Mouse (Mus musculus) left cerebral cortex, adult 18-20 months (tissue): ENCODE measurements at regions not wholly inside any gene's neighbourhood (a gene's known extent, or its start where the extent isn't known, plus 50 kb on each side); places are given as distances from the start of the nearest gene placed in this dataset.
"Not testable (repeated sequence)": the region's sequence is repeated elsewhere in the genome, so short reads cannot be mapped to it uniquely, and the experiment has no call there.

Experiments
- DNase-seq, 2 experiments: peaks; one replicate each; pipeline ENCODE4 v3.0.0; 2021 to 2022; ENCODE audit warnings: low spot score in 2 of 2, mixed read lengths in 1 of 2

- DNase-seq: not testable (repeated sequence)
Measured at GRCm38 (mm10) chrX:14792261-14792660, 581.3 kb downstream of the H2al1n start.

DNA sequence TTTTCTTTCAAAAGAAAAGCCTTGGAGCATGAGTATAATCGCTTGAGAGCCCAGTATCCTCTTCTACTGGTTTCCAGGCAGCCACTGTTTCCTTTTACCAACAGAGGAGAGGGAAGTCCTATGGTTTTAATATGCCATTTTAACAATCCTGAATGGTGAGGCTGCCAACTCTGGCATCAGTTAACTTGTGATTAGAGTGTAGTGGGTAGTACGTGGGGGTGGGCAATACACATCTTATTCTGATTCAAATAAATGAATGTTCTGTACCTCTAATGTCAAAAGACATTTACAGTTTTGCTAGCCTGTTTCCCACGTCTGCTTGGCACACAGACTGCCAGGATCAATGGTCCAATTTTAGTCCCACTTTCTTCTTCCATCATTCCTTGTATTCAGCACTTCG is 624.9 kb downstream of the H2al1n start:
- no peak for DNase-seq

DNA sequence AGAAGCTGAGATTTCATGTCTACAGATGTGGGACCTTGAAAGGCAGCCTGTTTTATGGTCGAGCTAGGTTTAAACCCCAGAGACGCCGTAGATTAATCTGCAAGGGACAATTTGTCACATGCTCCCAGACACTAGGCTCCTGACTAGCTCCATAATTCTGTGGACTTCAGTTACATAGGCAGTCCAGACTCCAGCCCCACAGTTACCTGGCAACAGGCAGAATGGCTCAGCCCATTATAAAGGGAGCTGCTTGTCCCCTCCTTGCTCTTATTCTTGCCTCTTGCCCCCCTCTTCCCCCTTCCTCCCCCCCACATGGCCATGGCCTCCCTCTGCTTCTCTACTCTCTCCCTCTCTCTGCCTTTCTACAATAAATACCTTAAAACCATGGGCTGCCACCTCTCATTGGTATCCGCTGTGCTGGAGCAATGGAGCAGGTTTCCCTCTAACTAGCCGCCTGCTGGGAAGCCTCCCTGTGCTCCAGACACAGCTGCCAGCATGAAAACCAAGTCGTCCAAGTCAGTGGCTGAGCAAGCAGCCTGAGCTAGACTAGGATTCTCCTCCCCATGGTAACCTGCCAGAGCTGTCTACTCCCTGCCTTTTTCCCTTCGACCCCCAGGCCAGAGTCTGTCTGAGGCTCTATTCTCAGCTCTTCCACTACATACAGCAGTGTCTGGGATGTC is 628.9 kb downstream of the H2al1n start:
- DNase-seq: no peak

GRCm38 (mm10) chrX:14840420-14840757 is 629.4 kb downstream of the H2al1n start:
- no peak for DNase-seq

DNA sequence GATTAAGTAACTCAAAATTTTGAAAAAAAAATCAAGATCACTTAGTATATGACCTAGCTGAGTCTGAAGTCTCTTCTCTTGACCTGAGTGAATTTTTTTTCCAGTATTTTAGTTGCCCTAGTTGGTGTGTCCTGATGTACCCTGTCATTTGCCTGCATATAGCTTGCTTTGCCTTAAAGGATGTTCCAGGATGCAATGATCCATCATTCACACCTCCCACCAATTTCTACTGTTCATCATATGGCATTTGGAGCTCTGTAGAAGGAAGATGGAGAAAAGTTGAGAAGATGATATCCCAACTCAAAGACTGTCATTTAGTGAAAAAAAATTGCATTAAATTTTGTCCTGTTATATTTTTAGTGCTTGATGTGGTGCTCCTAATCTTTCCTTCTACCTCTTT is 634.4 kb downstream of the H2al1n start:
- no peak for DNase-seq

DNA sequence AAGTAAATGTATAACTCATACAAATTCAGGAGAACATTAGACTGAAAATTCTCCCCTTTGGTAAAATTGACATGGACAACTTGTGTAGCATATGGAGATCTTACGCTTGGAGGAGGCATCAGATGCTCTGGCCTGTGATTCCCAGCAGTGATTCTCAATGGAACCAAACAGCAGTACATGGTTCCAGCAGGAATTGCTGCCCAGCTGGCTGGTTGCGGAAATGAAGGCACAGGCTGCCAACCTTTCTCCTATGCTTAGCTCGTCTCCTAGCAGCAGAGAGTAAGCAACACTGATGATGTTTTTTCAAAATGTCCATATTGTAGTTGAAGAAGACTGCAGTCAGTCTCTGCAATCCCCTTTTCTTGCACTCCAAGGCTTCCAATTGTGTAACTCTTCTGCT is 673.7 kb downstream of the H2al1n start:
- DNase-seq: peak; percentile 1 to 5
